Mouse (Mus musculus): Measurements from ENCODE around the gene Fitm2.

- TF ChIP-seq POLR2A (IDR thresholded peaks at IDR 0.05; ENCODE audit: insufficient read length, low read depth) (no peak), POLR2AphosphoS2 (IDR thresholded peaks at IDR 0.05; ENCODE audit: insufficient read length, low read depth) (no peak)
These were observed 9.2 kb upstream of the Fitm2 start for GRCm38 (mm10) chr2:163481539-163482029.

Data from myocyte (in vitro differentiated cells).